In genomic region chr15:25413378-25413901, GRCm38 (mm10) we compare ENCODE assay signal across 8 mouse cellular contexts. TPM values are rescaled to one million over a fixed set of nuclear protein-coding genes. Genes with fewer than 3 reads are reported as not detected.
DNase-seq lines count a peak whose midpoint lies in the region; ATAC-seq lines count a peak whose summit lies in the region.

Gene Basp1, minus strand, starts transcription at chr15:25413764.

- no peaks in the 10 kb centered on the region for H3K27me3 ChIP-seq in intestine, embryonic 16.5 days (replicated peaks; ENCODE audit: control insufficient read depth, insufficient read depth, low read length)
- H3K27me3 ChIP-seq in limb, embryonic 13.5 days: no peaks in the 10 kb centered on the region
- H3K27me3 ChIP-seq in midbrain, embryonic 14.5 days (ENCODE audit: control insufficient read depth, insufficient read depth, low read length): no peaks in the 10 kb centered on the region
- no peaks in the 10 kb centered on the region for H3K27me3 ChIP-seq in stomach, embryonic 14.5 days (ENCODE audit: control insufficient read depth, insufficient read depth, low read length)

- H3K4me2 ChIP-seq in intestine, embryonic 16.5 days (ENCODE audit: low read depth, low read length): peak within 1 kb of the TSS; percentile 85
- H3K4me2 ChIP-seq in limb, embryonic 13.5 days (replicated peaks): peak within 1 kb of the TSS; percentile 88
- H3K4me2 ChIP-seq in midbrain, embryonic 14.5 days (ENCODE audit: low read length): peak within 1 kb of the TSS; percentile 68
- peak within 1 kb of the TSS; percentile 90 for H3K4me2 ChIP-seq in stomach, embryonic 14.5 days (replicated peaks; ENCODE audit: low read depth, low read length)

- H3K9ac ChIP-seq in intestine, embryonic 16.5 days (ENCODE audit: low read depth, low read length): peak within 1 kb of the TSS; percentile 82
- H3K9ac ChIP-seq in limb, embryonic 13.5 days: peak within 1 kb of the TSS; percentile 96
- H3K9ac ChIP-seq in midbrain, embryonic 14.5 days (replicated peaks; ENCODE audit: low read length): peak within 1 kb of the TSS; percentile 100
- H3K9ac ChIP-seq in stomach, embryonic 14.5 days (replicated peaks; ENCODE audit: low read depth, low read length): peak within 1 kb of the TSS; percentile 71

- 0 out of 2 replicates have a peak, but pooled peaks cover 4% of the 10 kb centered on the region for H3K4me1 ChIP-seq in intestine, embryonic 16.5 days (ENCODE audit: control insufficient read depth, insufficient read depth, low read length)
- H3K4me1 ChIP-seq in limb, embryonic 13.5 days: peaks cover 14% of the 10 kb centered on the region
- H3K4me1 ChIP-seq in midbrain, embryonic 14.5 days (ENCODE audit: control insufficient read depth, insufficient read depth, low read length): peaks cover 28% of the 10 kb centered on the region
- peaks cover 3% of the 10 kb centered on the region; the same call in 1 of the 2 replicates for H3K4me1 ChIP-seq in stomach, embryonic 14.5 days (ENCODE audit: control insufficient read depth, insufficient read depth, low read length)

- intact Hi-C loops in gastrocnemius, postnatal 36 days (cut with DNase I): no loop called here

- DNase-seq in adrenal gland, adult (ENCODE audit: inconsistent age in 2 of 2, low spot score in 1 of 2): peak; percentile 25 to 63
- DNase-seq in adrenal gland, adult 8-10 months: no peak
- peak; percentile 21 to 37 for DNase-seq in gastrocnemius, postnatal 36 days
- DNase-seq in midbrain, embryonic 14.5 days: peak; percentile 94

- no peaks in the 10 kb centered on the region for H3K9me3 ChIP-seq in intestine, embryonic 16.5 days (ENCODE audit: control insufficient read depth, low read length)
- H3K9me3 ChIP-seq in limb, embryonic 13.5 days: no peaks in the 10 kb centered on the region
- no peaks in the 10 kb centered on the region for H3K9me3 ChIP-seq in midbrain, embryonic 14.5 days (ENCODE audit: control insufficient read depth, low read length)
- no peaks in the 10 kb centered on the region for H3K9me3 ChIP-seq in stomach, embryonic 14.5 days (ENCODE audit: control insufficient read depth, low read depth, low read length)

- H3K36me3 ChIP-seq in intestine, embryonic 16.5 days (ENCODE audit: control insufficient read depth, insufficient read depth, low read length): no peaks in the 10 kb centered on the region
- H3K36me3 ChIP-seq in limb, embryonic 13.5 days: no peaks in the 10 kb centered on the region; the same call in 1 of the 2 replicates
- no peaks in the 10 kb centered on the region; the same call in 1 of the 2 replicates for H3K36me3 ChIP-seq in midbrain, embryonic 14.5 days (ENCODE audit: control insufficient read depth, insufficient read depth, low read length)
- no peaks in the 10 kb centered on the region for H3K36me3 ChIP-seq in stomach, embryonic 14.5 days (ENCODE audit: control insufficient read depth, insufficient read depth, low read length)

- peak within 1 kb of the TSS; percentile 76 for H3K4me3 ChIP-seq in intestine, embryonic 16.5 days (ENCODE audit: low read length)
- peak within 1 kb of the TSS; percentile 93 for H3K4me3 ChIP-seq in limb, embryonic 13.5 days
- peak within 1 kb of the TSS; percentile 99 for H3K4me3 ChIP-seq in midbrain, embryonic 14.5 days (replicated peaks; ENCODE audit: low read depth, low read length)
- H3K4me3 ChIP-seq in stomach, embryonic 14.5 days (ENCODE audit: low read depth, low read length): peak within 1 kb of the TSS; percentile 82

- WGBS in intestine, embryonic 16.5 days: 1% methylated on average over 25 of the region's 60 CpGs
- WGBS in limb, embryonic 13.5 days: under 1% methylated on average over 30 of the region's 60 CpGs
- WGBS in midbrain, embryonic 14.5 days: under 1% methylated on average over 46 of the region's 60 CpGs
- WGBS in stomach, embryonic 14.5 days: 1% methylated on average over 36 of the region's 60 CpGs

- peak within 1 kb of the TSS; percentile 74 for H3K27ac ChIP-seq in intestine, embryonic 16.5 days (ENCODE audit: low read length)
- peak within 1 kb of the TSS; percentile 92 for H3K27ac ChIP-seq in limb, embryonic 13.5 days
- H3K27ac ChIP-seq in midbrain, embryonic 14.5 days (replicated peaks; ENCODE audit: low read depth, low read length): peak within 1 kb of the TSS; percentile 100
- peak within 1 kb of the TSS; percentile 93 for H3K27ac ChIP-seq in stomach, embryonic 14.5 days (ENCODE audit: low read length)

- peak; percentile 16; the same call in 1 of the 2 replicates for ATAC-seq in common myeloid progenitor, adult 5-6 weeks (replicated peaks; ENCODE audit: low read depth, poor library complexity, severe bottlenecking)
- peak; percentile 68 for ATAC-seq in intestine, embryonic 16.5 days
- peak; percentile 52 for ATAC-seq in limb, embryonic 13.5 days (ENCODE audit: low FRiP score, low read depth)
- peak; percentile 62 for ATAC-seq in midbrain, embryonic 14.5 days (ENCODE audit: low FRiP score, low TSS enrichment)
- ATAC-seq in stomach, embryonic 14.5 days (ENCODE audit: insufficient number of reproducible peaks, insufficient read depth, low FRiP score, low read depth): peak; percentile 61

RNA-seq across cellular contexts. Expression of gene Basp1, which starts in this region (rescaled TPM):
- 1 to 10 TPM; 3.1 to 4.9 (median 3.6) TPM for total RNA-seq in adrenal gland, adult 8-10 months (2022)
- total RNA-seq in common myeloid progenitor, adult 5-6 weeks (2017): 18.6 and 22.4 TPM in 2 replicates
- 1 to 10 TPM; 2.2 to 2.3 TPM for total RNA-seq in gastrocnemius, postnatal 36 days (2021)
- 6.5 and 7.6 TPM in 2 replicates for polyA plus RNA-seq in intestine, embryonic 16.5 days (2015; fragmentation: Nextera tagmentation; extraction: Ambion mirVana)
- 51.6 and 58.8 TPM in 2 replicates for polyA plus RNA-seq in limb, embryonic 13.5 days (2015; fragmentation: Nextera tagmentation; extraction: Ambion mirVana)
- 227 and 382 TPM in 2 replicates for polyA plus RNA-seq in midbrain, embryonic 14.5 days (2014; fragmentation: Nextera tagmentation; extraction: Ambion mirVana)
- polyA plus RNA-seq in stomach, embryonic 14.5 days (2014; fragmentation: Nextera tagmentation; extraction: Ambion mirVana): 28.6 and 29.3 TPM in 2 replicates

Comparison
In these comparisons a context has a peak if more than half of its experiments do, and no peak if none do; other contexts are left out.
1. ATAC-seq: peak in every context shown above with its lines; median percentile 68 in intestine, embryonic 16.5 days; 62 in midbrain, embryonic 14.5 days; 61 in stomach, embryonic 14.5 days; 52 in limb, embryonic 13.5 days; 16 in common myeloid progenitor, adult 5-6 weeks.